Mouse (Mus musculus): ENCODE measurements around the gene Slc27a5.

Slc27a5 gene

GRCm38 (mm10) chr7:13025511-13026112 is 27.6 kb upstream of the Slc27a5 start:
- peak in 1 of 2 experiments; percentile 50 for DNase-seq (ENCODE audit: inconsistent age in 2 of 2, low spot score in 1 of 2)

DNA sequence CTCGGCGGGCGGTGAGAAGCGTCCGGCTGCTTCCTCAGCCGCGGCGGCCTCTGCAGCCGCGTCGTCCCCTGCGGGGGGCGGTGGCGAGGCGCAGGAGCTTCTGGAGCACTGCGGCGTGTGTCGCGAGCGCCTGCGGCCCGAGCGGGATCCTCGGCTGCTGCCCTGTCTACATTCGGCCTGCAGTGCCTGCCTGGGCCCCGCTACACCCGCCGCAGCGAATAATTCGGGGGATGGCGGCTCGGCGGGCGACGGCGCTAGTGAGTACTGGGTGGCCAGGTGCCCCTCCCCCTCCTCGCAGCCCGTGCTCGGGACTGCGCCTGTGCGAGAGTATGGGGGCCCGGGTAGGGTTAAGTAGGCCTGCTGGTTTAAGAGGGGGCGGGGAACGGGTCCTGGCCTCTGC is 26.8 kb upstream of the Slc27a5 start:
- peak; percentile 86 to 93 for DNase-seq (ENCODE audit: inconsistent age in 2 of 2, low spot score in 1 of 2)

- DNase-seq (ENCODE audit: inconsistent age in 2 of 2, low spot score in 1 of 2) = peak; percentile 95 to 99
Observed at GRCm38 (mm10) chr7:13023928-13024731, 26.1 kb upstream of the Slc27a5 start.

GRCm38 (mm10) chr7:13022773-13023535 is 25.0 kb upstream of the Slc27a5 start:
- peak; percentile 84 to 89 for DNase-seq (ENCODE audit: inconsistent age in 2 of 2, low spot score in 1 of 2)

GRCm38 (mm10) chr7:13015217-13015616 is 17.2 kb upstream of the Slc27a5 start:
- DNase-seq (ENCODE audit: inconsistent age in 2 of 2, low spot score in 1 of 2) = no peak

DNA sequence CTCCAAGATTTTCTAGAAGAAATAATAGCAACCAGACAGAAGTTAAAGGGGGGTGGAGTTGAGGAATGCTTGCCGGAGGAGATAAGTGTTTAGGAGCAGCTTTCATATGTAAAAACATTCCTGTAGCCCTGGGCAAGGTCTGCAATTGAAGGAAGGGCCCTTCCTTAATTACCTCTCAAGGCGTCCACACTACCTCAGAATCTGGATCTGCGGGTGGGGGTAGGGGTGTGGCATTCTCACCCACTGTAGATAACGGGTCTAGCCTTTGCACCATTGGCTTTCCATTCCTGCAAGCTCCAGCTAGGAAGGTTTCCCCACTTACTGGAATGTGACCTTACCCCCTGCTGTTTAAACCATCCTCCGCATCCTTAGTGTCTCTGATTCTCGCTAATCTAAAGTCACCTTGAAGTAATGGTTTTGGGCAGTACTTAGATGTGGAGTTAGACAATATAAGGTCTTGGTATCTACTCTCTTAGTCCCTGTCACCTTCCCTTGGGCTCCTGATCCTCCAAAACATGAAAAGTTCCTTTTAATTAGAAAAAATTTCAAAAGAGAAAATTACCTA is 16.4 kb upstream of the Slc27a5 start:
- DNase-seq (ENCODE audit: inconsistent age in 2 of 2, low spot score in 1 of 2) = no peak

DNA sequence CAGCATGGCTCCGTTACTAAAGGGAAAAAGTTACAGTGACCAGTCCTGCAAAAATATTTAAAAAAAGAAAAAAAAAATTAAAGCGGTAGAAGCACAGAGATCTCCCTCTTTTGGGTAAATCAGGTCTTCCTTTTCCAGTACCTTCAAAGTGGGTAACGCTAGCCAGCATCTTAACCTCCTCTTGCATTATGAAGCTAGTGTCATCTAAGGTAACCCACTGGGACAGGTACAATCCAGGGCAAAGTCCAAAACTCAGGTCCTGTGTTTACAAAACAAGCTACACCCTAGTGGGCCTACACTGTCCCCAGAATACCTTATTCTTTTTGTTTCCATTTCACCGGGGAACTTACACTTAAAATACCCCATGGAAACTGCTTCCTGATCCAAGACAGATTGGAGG is 15.7 kb upstream of the Slc27a5 start:
- no peak for DNase-seq (ENCODE audit: inconsistent age in 2 of 2, low spot score in 1 of 2)

DNA sequence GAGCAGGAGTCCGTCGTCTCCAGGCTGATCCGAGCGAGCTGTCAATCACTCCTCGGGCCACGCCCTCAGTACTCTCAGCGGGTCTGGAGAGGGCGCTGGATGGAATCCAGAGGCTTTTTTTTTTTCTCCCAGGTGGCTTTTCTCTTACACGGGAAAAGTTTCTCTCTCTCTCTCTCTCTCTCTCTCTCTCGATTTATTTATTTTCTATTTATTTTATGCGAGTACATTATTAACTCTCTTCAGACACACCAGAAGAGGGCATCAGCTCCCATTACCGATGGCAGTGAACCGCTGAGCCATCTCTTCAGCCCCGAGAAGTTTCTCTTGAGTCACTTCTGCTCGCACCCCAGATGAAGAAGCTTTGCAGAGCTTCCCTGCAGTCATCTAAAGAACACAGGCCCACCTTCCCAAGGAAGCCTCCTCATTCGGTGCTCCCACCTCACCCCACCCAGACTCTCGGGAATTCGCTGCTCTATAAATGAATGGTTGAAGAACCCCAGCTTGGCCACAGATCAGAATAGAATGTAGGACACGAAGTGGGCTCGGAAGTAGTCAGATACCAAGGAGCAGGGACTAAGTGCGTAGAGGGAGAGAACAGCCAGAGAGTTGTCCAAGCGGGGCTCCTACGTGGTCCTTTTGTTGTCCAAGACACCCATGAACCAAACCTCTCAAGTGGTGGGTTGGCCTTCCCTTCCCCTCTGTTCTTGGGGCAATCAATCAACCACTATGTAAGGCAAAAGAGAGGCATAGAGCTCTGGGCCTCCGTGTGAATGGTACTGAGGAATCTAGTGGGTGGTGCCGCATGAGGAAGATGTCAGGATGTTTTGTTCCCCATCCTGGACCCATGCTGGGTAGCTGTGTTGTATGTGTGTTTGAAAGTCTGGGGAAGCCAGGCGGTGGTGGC is 12.3 kb upstream of the Slc27a5 start, which contains the start of gene Zbtb45:
TSS of gene Zbtb45 (minus strand) at position 30 of the 904 bp plus-strand sequence.
- peak in 1 of 2 experiments; percentile 37 for DNase-seq (ENCODE audit: inconsistent age in 2 of 2, low spot score in 1 of 2)

DNA sequence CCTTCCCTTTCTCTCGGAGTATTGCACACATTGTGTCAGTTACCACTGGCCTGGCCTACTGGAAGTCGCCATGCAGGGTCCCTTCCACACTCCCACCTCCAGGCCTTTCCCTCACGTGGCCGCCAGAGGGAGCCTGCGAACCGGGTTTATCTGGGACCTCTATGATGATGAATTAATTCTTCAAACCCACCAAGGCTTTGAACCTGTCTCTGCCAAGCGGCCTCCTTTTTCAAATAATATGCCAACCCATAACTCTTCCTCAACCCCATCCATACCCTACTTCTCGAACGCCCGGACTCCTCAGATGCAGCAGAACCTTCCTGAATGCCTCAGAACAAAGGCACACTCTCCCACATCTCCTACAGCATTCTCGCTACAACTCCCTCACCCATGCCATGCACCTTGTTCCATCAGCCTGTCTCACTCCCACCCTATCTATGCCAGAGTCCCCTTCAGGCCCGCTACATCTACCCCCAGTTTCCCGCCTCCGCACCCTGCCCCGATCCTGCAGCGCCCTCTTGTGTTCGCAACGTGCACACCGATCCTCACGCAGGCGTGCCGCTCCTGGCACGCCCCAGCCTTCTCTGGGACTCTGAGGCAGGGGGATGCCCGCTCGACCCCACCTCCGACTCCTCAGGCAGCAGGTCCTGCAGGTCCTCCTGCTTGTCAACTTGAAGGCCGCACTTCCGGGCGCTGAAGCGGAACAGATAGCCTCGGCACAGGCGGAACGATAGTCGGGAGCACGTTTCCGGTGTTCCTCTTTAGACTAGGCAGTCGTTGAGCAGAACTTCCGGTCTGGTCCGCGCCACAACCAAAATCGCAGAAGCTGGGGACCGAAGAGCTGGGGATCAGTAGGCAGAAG is 11.4 kb upstream of the Slc27a5 start:
- peak; percentile 94 to 98 for DNase-seq (ENCODE audit: inconsistent age in 2 of 2, low spot score in 1 of 2)

- peak in 1 of 2 experiments; percentile 35 for DNase-seq (ENCODE audit: inconsistent age in 2 of 2, low spot score in 1 of 2)
Observed at GRCm38 (mm10) chr7:13007341-13008092, 9.5 kb upstream of the Slc27a5 start.

DNA sequence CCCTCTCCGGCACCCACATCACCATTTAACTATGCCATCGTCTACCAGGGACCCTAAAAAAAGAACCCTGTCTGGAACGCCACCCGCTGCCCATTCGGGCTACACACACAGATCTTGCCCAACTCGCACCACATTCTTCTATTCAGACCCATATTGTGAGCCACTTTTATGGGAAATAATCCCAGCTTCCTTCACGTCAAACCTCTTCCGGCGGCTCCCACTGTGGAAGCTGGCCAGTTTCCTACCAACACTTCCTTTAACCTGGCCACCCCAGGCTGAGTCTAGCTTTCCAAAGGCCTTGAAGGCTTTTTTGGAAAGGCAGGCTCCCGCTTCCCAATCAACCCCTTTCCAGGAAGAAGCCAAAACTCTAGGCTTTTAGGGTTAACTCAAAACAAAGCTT is 8.5 kb upstream of the Slc27a5 start:
- no peak for DNase-seq (ENCODE audit: inconsistent age in 2 of 2, low spot score in 1 of 2)

DNA sequence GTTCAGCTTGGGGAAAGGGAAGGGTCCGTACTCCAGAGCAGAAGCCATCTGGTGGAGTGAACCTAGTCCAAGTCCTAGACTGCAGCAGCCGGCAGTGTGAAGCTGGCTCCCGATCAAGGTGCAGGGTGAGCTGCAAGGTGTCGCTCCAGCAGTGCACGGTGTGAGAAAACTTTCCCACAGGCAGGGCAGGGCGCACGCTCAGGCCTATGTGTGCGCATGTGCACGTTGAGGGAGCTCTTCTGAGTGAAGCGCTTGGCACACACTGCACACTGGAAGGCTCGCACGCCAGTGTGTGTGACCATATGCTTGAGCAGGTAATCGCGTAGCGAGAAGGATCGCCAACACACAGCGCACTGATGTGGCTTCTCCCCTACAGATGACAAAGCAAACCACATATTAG is 8.0 kb upstream of the Slc27a5 start:
- DNase-seq (ENCODE audit: inconsistent age in 2 of 2, low spot score in 1 of 2) = no peak

DNA sequence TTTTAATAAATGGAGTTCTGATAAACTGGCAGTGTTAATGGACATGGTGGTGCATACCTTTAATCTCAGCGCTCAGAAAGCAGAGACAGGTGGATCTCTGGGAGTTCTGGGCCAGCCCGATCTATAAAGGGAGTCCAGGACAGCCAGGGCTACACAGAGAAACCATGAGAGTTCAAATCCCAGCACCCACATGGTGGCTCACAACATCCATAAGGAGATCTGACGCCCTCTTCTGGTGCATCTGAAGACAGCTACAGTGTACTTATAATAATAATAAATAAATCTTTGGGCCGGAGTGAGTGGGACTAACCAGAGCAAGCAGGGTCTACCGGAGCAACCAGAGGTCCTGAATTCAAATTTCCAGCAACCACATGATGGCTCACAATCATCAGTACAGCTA is 5.4 kb upstream of the Slc27a5 start:
- DNase-seq (ENCODE audit: inconsistent age in 2 of 2, low spot score in 1 of 2) = no peak

GRCm38 (mm10) chr7:13001584-13001983 is 3.6 kb upstream of the Slc27a5 start:
- no peak for DNase-seq (ENCODE audit: inconsistent age in 2 of 2, low spot score in 1 of 2)

- DNase-seq (ENCODE audit: inconsistent age in 2 of 2, low spot score in 1 of 2) = peak in 1 of 2 experiments; percentile 60
Observed at GRCm38 (mm10) chr7:12998851-12999250, 859 bp upstream of the Slc27a5 start, which contains the start of gene Trim28. Gene Trim28 (plus strand): TSS chr7:12999114.

DNA sequence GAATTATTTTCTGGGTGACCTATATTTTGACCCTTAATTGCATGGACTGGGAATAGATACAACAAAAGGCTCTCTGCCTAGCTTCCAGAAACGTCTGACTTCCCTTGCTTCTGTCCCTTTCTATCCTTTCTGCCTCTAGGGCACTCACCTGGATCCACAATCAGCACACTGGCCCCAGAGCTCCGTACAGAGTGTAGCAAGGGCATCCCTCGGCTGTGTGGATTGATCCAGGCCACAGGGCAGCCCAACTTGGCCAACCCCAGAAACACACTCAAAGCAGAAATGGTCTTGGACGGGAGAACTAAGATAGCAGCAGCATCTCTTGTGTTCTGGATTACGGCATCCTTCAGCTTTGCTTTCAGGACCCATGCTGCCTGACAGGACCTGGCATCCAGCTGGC is 762 bp downstream of the Slc27a5 start:
- DNase-seq (ENCODE audit: inconsistent age in 2 of 2, low spot score in 1 of 2) = no peak

DNA sequence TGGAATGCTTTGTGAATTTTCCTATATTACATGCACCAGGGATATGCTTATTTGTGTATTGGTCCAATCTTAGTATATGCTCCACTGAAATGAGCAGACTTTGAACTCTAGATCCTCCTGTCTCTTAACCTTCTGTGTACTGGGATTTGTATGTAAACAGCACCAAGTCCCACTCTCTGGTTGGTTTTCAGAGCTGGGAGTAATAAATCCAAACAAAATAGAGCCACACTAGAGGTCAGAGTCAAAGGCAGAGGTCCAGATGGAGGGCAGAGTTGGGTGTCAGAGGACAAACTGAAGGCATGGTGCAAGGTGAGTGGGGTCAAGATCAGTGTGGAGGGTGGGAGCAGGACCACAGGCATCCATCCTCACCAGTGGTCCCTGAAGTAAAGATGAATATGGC is 2.1 kb downstream of the Slc27a5 start:
- DNase-seq (ENCODE audit: inconsistent age in 2 of 2, low spot score in 1 of 2) = no peak

DNA sequence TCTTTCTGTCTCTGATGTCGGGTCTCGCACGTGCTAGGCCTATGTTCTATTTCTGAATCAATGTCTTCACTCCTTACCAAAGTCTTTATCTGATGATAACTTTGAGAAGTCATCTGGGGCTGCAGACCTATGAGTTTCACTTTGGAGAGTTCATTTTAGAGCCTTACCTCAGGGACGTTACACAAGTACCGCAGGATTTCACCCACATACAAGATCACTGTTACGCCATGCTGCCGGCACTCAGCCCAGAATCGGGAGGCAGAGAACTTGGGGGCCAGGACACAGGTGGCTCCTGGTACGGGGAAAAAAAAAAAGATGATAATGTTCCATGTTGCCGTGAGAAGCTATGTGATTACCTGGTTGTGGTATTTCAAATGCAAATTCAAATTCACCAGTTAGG is 4.8 kb downstream of the Slc27a5 start:
- DNase-seq (ENCODE audit: inconsistent age in 2 of 2, low spot score in 1 of 2) = no peak

GRCm38 (mm10) chr7:12992222-12992621 is 5.8 kb downstream of the Slc27a5 start:
- peak in 1 of 2 experiments; percentile 74 for DNase-seq (ENCODE audit: inconsistent age in 2 of 2, low spot score in 1 of 2)

Data from adrenal gland, adult (tissue).